Mouse (Mus musculus): ENCODE results near the gene Spata2.
A peak's percentile ranks its signal among the peaks of the same experiment; 100 is the strongest.

Gene Spata2

DNA sequence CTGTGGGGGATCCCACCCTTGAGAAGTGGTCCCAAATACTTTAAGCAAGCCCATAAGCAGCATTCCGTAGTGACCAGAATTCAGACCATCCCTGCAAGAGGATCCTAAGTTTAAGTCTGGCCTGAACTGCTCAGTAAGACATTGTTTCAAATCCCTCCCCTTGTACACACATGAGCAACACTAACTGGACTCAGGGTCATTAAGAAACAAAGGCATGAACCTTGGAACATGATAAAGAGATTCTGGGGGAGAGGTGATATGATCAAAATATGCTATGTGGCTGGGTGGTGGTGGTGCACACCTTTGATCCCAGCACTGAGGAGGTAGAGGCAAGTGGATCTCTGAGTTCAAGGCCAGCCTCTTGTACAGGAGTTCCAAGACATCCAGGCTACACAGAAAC is 13.2 kb downstream of the Spata2 start:
- DNase-seq: no peak

DNA sequence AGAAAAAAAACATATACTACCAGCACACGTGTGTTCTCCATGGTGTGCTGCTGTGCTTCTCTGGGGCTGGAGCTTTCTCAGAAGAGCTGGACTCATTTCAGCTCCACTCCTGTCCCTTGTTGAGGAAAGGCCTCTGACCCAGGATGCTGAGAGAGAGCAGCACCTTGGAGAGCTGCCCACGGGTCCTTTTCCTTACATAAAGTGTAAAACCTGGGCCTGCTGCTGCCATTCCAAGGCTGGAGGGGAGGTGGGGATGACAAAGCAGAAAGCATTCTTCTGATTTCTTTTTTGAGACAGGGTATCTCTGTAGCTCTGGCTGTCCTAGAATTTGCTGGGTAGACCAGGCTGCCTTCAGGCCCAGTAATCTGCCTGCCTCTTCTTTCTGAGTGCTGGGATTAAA is 14.6 kb downstream of the Spata2 start:
- DNase-seq: no peak

GRCm38 (mm10) chr2:167476762-167477161 is 15.9 kb downstream of the Spata2 start:
- no peak for DNase-seq

DNA sequence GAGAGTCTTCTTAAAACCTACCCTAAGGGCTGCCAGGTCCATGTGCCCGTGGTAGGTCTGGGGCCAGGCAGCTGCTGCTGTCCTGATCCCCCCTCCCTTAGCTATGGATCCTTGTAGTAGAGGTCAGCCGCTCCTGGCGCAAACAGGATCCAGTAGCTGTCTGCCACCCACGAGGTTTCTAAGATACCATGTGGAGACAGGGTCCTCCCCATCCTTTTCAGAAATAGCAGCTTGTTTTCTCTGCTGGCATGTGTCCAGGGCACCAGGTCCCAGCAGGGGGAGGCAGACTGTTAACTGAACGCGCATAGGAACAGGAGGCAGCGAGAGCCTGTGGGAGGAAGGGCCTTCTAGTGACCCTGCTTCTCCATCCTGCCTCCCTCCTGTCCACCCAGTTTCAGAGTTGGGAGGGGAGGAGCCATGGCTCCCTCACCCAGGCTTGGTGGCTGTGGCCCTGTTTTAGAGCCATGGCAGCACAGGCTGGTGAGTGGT is 16.4 kb downstream of the Spata2 start:
- DNase-seq: peak; percentile 38

GRCm38 (mm10) chr2:167475596-167475995 is 17.1 kb downstream of the Spata2 start:
- no peak for DNase-seq

GRCm38 (mm10) chr2:167474218-167474617 is 18.5 kb downstream of the Spata2 start:
- DNase-seq: no peak

DNA sequence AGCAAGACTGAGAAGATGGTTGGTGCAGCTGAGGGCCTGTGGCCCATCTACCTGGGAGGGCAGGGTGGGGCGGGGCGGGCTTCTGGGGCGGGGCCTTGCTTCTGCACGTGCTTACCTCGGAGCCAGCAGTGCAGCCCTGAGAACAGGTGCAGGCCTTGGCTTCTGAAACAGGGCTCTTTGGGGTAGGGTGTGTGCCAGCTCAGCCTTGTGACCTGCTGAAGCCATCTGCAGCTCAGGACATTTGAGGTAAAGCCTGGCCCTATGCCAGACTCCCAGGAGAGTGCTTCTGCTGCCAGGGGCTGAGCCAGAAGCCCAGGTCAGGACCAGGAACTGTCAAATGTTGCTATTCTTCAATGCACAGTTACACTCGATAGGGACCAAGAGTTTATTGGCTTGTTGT is 21.1 kb downstream of the Spata2 start:
- no peak for DNase-seq

DNA sequence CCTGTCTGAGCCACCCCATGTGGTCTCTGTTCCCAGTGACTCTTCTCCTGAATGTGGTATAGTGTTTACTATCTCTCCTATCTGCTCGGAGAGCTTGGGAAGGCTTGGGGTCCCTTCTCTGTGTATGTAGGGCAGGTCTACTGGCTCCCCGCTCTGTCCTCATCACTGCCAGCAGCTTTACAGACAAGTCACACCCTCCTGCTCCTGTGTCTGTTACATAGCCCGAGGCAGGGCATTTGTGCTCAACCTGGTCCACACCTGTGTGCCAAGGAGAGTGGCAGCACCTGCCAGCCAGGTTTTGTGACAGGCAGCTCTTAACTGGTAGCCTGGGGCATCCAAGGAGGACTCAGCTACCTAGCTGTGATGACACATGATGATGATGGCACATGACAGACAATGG is 22.1 kb downstream of the Spata2 start:
- DNase-seq: no peak

GRCm38 (mm10) chr2:167468444-167468843 is 24.2 kb downstream of the Spata2 start:
- no peak for DNase-seq

GRCm38 (mm10) chr2:167467214-167467613 is 25.5 kb downstream of the Spata2 start:
- DNase-seq: no peak

DNA sequence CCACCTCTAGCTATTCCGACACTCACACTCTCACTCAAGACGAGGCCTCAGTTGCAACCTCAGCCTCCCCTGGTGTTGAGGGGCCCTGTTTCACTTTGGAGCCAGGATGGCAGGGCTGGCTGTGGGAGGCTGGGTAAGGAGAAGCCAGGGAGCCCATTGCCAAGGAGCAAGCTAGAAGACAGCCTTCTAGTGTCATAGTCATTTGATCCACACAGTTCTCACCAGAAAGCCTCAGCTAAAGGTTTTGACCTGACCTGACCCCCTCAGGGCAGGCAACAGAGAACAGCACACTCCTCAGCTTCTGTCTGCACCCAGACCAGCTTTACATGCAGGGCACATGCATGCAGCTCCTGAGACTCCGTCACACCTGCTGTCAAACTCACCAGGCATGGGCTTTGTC is 26.7 kb downstream of the Spata2 start:
- DNase-seq: no peak

DNA sequence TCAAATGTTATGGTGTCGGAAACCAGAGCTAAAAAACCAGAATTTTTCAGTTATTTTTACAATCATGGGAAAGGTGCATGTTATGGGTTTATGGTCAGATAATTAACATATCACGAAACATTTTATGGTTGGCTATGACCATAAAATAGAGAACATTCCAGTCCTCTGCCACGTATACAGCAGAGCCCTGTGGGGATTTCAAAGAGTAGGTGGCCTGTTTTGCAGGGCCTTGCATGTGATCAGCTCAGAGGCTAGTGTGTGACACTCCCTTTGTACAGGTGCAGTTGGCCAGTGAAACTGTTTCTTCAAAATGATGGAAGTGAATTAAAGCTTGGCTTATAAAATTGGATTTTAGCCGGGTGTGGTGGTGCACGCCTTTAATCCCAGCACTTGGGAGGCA is 28.9 kb downstream of the Spata2 start:
- no peak for DNase-seq

GRCm38 (mm10) chr2:167462954-167463353 is 29.7 kb downstream of the Spata2 start:
- peak; percentile 77 for DNase-seq

- DNase-seq: no peak
Measured at GRCm38 (mm10) chr2:167459071-167459865, 33.4 kb downstream of the Spata2 start.

DNA sequence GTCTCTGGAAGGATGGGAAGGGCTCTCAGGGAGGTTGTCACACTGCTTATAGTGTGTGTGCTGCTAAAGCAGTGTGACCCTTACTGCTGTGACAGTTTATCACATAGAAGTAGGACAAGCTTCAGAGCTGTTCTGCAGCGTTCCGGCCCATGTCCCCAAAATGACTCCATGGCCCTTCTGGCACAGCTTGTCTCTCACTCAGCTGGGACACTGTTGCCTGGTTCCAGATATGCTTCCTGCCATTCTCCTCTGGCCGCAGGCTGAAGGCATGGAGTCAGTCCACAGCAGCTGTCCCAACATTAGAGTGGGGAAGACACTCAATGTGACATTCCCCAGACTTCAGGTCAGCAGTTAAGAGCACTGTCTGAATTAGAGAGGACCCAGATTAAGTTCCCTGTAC is 34.1 kb downstream of the Spata2 start:
- DNase-seq: no peak

DNA sequence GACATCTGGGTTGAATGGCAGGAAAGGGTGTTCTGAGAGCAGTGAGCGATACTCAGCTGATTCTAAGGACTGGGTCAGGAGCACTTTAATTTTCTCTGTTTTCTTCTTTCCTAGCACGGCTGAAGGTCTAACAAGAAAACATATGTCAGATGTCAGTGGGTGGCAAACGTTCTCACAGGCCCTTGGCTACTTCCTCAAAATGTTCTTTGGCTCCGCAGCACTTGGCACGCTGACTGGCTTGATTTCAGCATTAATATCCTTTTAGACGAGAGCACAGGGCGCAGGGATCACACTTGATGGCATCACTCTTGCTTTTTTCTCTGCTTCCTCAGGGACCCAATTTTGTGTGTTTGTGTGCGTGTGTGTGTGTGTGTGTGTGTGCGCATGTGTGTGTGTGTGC is 35.5 kb downstream of the Spata2 start:
- DNase-seq: no peak

DNA sequence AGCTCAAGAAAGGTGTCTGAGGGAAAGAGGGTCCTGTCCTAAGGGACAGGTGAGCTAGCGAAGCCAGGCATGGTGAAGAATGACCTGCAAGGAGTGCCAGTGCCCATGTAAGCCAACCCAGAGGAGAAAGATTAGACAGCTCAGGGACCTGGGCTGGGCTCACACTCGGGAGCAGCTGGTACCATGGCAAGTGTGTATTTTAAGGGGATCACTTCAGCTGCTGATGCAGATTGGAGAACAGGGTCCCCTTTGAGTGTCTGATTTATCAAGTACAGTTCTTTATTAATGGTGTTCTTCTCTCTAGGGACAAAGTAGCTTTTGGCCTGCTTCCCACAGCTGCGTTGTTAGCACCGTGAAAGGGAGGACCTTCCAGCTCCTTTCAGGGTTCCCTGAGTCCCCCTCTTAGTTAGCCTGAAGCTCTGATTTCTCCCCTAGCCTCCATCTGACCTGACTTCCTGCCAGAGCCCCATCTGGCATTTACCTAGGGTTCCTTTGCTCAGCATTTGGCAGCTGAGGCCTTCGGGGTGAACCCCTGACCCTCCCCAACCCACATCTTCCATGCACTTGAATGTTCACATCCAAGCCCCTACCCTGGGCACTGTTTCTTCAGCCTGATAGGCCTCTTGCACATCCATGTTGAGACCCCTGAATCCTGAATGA is 36.2 kb downstream of the Spata2 start:
- no peak for DNase-seq

DNA sequence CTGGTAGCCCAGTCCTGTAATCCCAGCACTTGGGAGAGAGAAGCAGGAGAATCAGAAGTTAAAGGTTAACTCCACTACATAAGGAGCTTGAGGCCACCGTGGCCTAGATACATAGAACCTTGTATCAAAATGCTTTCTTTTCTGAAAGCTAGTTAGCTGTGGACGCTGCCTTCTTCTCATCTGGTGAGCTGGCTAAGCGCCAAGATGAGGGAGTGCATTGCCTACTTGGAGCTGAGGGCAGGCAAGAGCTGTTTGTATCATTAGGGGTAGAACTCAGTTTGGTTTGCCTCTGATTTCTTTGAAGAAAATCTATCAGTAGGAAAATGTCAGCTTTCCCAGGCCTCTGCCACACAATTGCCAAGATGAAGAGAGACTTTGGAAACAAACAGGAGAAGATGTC is 38.9 kb downstream of the Spata2 start:
- DNase-seq: no peak

- peak; percentile 52 for DNase-seq
Measured at GRCm38 (mm10) chr2:167450647-167451046, 42.0 kb downstream of the Spata2 start.

DNA sequence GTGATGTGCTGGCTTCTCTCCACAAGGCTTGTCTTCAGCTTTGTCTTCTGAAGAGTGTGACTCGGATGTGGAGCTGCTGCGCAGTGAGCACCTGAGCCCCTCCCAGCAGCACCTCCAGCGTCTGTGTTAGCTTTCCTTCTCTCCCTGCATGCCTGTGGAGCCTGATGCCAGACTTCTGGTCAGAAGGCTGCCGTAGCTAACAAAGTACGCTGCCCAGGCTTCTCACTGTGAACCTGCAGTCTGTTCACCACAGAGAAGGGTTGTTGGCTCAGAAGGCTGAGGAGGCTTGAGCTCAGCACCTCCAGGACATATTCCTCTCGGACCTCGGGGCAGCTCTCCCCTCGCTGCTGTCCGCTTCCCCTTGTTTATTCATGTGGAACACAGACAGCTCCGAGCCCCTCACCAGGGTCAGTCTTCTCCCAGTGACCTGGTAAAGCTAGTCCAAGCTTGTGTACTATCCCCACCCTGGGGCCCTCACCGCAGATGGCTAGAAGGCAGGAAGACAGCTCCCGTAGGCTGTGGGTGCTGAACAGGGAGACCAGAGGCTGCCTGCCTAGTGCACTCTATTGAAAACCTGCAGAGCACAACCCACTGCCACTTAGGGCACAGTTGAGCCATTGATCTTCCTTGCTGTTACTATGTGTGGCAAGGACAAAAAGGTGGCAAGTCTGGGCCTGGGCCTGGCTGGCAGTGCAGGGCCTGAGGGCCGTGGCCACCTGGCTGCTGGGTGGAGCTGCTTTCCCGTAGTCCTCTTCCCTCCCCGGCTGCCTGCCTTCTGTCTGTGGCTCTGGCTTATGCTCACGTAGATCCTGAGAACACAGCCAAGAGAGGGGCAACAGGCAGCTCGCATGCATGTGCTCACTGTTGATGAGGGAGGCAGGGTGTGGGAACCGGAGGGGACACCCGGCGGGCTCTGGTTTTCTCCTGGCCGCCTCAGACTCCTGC is 43.1 kb downstream of the Spata2 start:
- DNase-seq: no peak

DNA sequence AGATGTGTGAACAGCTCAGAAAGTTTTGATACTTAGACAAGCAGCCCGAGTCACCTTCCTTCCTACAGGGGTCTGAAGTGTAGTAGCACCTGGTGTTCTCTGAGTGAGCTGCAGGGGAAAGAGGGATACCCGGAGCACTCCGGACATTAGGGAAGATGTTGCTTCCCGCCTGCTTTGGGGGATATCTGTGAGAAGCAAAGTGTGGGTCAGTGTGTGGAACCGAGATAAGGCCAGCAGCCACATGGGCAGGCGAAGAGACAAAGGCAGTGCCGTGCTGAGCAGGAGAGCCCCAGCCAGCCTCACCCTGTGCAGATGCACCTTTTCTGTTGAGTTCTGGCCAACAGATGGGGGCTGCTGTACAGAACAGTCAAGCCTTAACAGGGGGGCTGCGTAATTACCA is 45.1 kb downstream of the Spata2 start:
- DNase-seq: no peak

DNA sequence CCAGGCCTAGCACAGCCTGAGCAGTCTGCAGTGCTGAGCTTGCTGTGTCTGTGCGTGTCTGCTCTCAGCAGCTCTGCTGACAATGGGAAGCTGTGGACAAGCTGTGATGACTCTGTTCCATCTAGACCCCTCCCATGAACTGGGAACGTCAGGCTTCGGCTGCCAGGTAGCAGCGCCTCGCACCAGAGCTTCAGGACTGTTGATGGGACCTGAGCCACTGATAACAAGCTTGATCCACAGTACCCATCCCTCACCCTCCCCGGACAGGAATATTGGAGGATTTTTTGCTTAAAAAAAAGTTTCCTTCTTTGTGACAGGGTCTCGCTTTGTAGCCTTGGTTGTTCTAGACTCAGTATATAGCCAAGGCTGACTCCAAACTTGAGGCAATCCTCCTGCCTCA is 45.5 kb downstream of the Spata2 start:
- DNase-seq: no peak
